Mouse (Mus musculus) lung, postnatal 0 days (tissue): ENCODE measurements at regions not wholly inside any gene's neighbourhood (a gene's known extent, or its start where the extent isn't known, plus 50 kb on each side); places are given as distances from the start of the nearest gene placed in this dataset.

Source experiments
- ATAC-seq: fragments of 200-750 bp; cut with Nextera tagmentation; 2 replicates; pipeline ENCODE4 v1.8.0; 2017; ENCODE audit warnings: moderate library complexity
- DNase-seq: peaks from one replicate; pipeline ENCODE4 v3.0.0-alpha.2; 2016; ENCODE audit warnings: low spot score
- H3K27ac ChIP-seq: fragments of 300-500 bp; sonication (generic); 2 replicates; pipeline ENCODE4 v1.5.1; 2014; ENCODE audit warnings: antibody characterized with exemption, mild to moderate bottlenecking, low read length, mixed read lengths
- H3K27me3 ChIP-seq: fragments of 300-500 bp; sonication (generic); replicated peaks from 2 replicates; pipeline ENCODE4 v1.6.1; 2014; ENCODE audit warnings: low read length, mixed read lengths; ENCODE audit not compliant: insufficient read depth
- H3K36me3 ChIP-seq: fragments of 300-500 bp; sonication (generic); 2 replicates; pipeline ENCODE4 v1.6.1; 2014; ENCODE audit warnings: low read length, mixed read lengths; ENCODE audit not compliant: insufficient read depth
- H3K4me1 ChIP-seq: fragments of 300-500 bp; sonication (generic); 2 replicates; pipeline ENCODE4 v1.6.1; 2014; ENCODE audit warnings: antibody characterized with exemption, low read depth, low read length, mixed read lengths; ENCODE audit not compliant: insufficient read depth
- H3K4me2 ChIP-seq: fragments of 300-500 bp; sonication (generic); replicated peaks from 2 replicates; pipeline ENCODE4 v1.6.1; 2014; ENCODE audit warnings: low read depth, mild to moderate bottlenecking, low read length, moderate library complexity, mixed read lengths
- H3K4me3 ChIP-seq: fragments of 300-500 bp; sonication (generic); 2 replicates; pipeline ENCODE4 v1.5.1; 2014; ENCODE audit warnings: low read depth, low read length
- H3K9ac ChIP-seq: fragments of 300-500 bp; sonication (generic); replicated peaks from 2 replicates; pipeline ENCODE4 v1.6.1; 2014; ENCODE audit warnings: low read depth, mild to moderate bottlenecking
- H3K9me3 ChIP-seq: fragments of 300-500 bp; sonication (generic); 2 replicates; pipeline ENCODE4 v1.6.1; 2016; ENCODE audit warnings: low read length, mixed read lengths
- CTCF ChIP-seq: IDR thresholded peaks from 2 replicates; pipeline ENCODE4 v1.5.1; 2016; ENCODE audit warnings: antibody characterized with exemption, mild to moderate bottlenecking
- EP300 ChIP-seq: IDR thresholded peaks from 2 replicates; pipeline ENCODE4 v1.6.1; 2016; ENCODE audit warnings: antibody characterized with exemption, mild to moderate bottlenecking, control low read depth
- WGBS: fragments of 180-500 bp; shearing (Covaris S2); extraction: QIAGEN DNeasy Blood & Tissue Kit; methylation state at CpG from one replicate; pipeline ENCODE4 v1.1.7; 2014; 5-methylcytosine and 5-hydroxymethylcytosine counted together

GRCm38 (mm10) chr2:54033277-54033676 is 52.1 kb downstream of the Rprm start:
- H3K9ac ChIP-seq, result no peak overlapping the region
- H3K4me3 ChIP-seq, result no peak overlapping the region
- H3K36me3 ChIP-seq, result no peaks in the 10 kb centered on the region
- no peak overlapping the region for H3K27ac ChIP-seq
- no peak overlapping the region for H3K4me2 ChIP-seq
- no peaks in the 10 kb centered on the region for H3K27me3 ChIP-seq
- WGBS, result 73% methylated on average over 4 of the region's 4 CpGs
- H3K4me1 ChIP-seq, result no peaks in the 10 kb centered on the region
- H3K9me3 ChIP-seq, result no peaks in the 10 kb centered on the region
- ATAC-seq (no peak), DNase-seq (no peak)
- TF ChIP-seq CTCF, result no peak
- TF ChIP-seq EP300, result no peak

GRCm38 (mm10) chr2:54028851-54029250 is 56.5 kb downstream of the Rprm start:
- H3K4me3 ChIP-seq, result no peak overlapping the region
- H3K4me1 ChIP-seq, result no peaks in the 10 kb centered on the region
- H3K36me3 ChIP-seq, result no peaks in the 10 kb centered on the region
- DNase-seq, result no peak
- H3K27ac ChIP-seq, result no peak overlapping the region
- no peak for ATAC-seq
- H3K4me2 ChIP-seq, result no peak overlapping the region
- WGBS, result 78% methylated on average over 2 of the region's 2 CpGs
- TF ChIP-seq CTCF (no peak), EP300 (no peak)
- H3K9ac ChIP-seq, result no peak overlapping the region
- no peaks in the 10 kb centered on the region for H3K9me3 ChIP-seq
- no peaks in the 10 kb centered on the region for H3K27me3 ChIP-seq

GRCm38 (mm10) chr2:54022708-54023107 is 62.6 kb downstream of the Rprm start:
- TF ChIP-seq CTCF (no peak), EP300 (peak; percentile 57; the same call in 1 of the 2 replicates)
- Histone ChIP-seq H3K27me3 (no peaks in the 10 kb centered on the region), H3K4me3 (no peak overlapping the region), H3K9me3 (no peaks in the 10 kb centered on the region), H3K36me3 (no peaks in the 10 kb centered on the region), H3K4me1 (no peaks in the 10 kb centered on the region; the same call in 1 of the 2 replicates), H3K27ac (no peak overlapping the region), H3K4me2 (no peak overlapping the region), H3K9ac (no peak overlapping the region)
- peak; percentile 58 for DNase-seq
- WGBS, result 46% methylated on average over 4 of the region's 4 CpGs
- peak; percentile 75; the same call in 1 of the 2 replicates for ATAC-seq

- Histone ChIP-seq H3K4me2 (no peak overlapping the region), H3K4me3 (no peak overlapping the region), H3K27ac (no peak overlapping the region), H3K9ac (no peak overlapping the region), H3K36me3 (no peaks in the 10 kb centered on the region), H3K27me3 (no peaks in the 10 kb centered on the region), H3K9me3 (no peaks in the 10 kb centered on the region), H3K4me1 (no peaks in the 10 kb centered on the region)
- DNase-seq (no peak), ATAC-seq (no peak)
- no peak for TF ChIP-seq CTCF
- 36% methylated on average over 2 of the region's 2 CpGs for WGBS
These were observed 95.2 kb downstream of the Rprm start for GRCm38 (mm10) chr2:53990157-53990556.

- no peak for ATAC-seq
These were observed 109.6 kb downstream of the Rprm start for GRCm38 (mm10) chr2:53975707-53976106.

GRCm38 (mm10) chr2:53960499-53960898 is 124.9 kb downstream of the Rprm start:
- ATAC-seq (no peak), DNase-seq (no peak)
- Histone ChIP-seq H3K4me3 (no peak overlapping the region), H3K9ac (no peak overlapping the region), H3K27me3 (no peaks in the 10 kb centered on the region), H3K27ac (no peak overlapping the region), H3K9me3 (no peaks in the 10 kb centered on the region), H3K4me1 (no peaks in the 10 kb centered on the region), H3K36me3 (no peaks in the 10 kb centered on the region), H3K4me2 (no peak overlapping the region)
- TF ChIP-seq EP300 (no peak), CTCF (no peak)
- WGBS, result 50% methylated on average over 1 of the region's 1 CpGs

More at GRCm38 (mm10) chr2:53975707-53976106, 109.6 kb downstream of the Rprm start:
- Histone ChIP-seq H3K27me3 (no peaks in the 10 kb centered on the region), H3K9ac (no peak overlapping the region), H3K36me3 (no peaks in the 10 kb centered on the region), H3K9me3 (no peaks in the 10 kb centered on the region), H3K4me2 (no peak overlapping the region), H3K4me3 (no peak overlapping the region), H3K27ac (no peak overlapping the region), H3K4me1 (no peaks in the 10 kb centered on the region)
- DNase-seq, result no peak
- no peak for TF ChIP-seq EP300
- TF ChIP-seq CTCF, result no peak
- 72% methylated on average over 4 of the region's 4 CpGs for WGBS

GRCm38 (mm10) chr2:53948237-53948636 is 137.1 kb downstream of the Rprm start:
- no peaks in the 10 kb centered on the region for H3K27me3 ChIP-seq
- H3K9me3 ChIP-seq, result no peaks in the 10 kb centered on the region
- DNase-seq (no peak), ATAC-seq (no peak)
- no peak overlapping the region for H3K4me2 ChIP-seq
- H3K36me3 ChIP-seq, result no peaks in the 10 kb centered on the region
- no peak overlapping the region for H3K27ac ChIP-seq
- H3K4me3 ChIP-seq, result no peak overlapping the region
- TF ChIP-seq CTCF (no peak), EP300 (no peak)
- WGBS, result 33% methylated on average over 2 of the region's 2 CpGs
- H3K9ac ChIP-seq, result no peak overlapping the region
- H3K4me1 ChIP-seq, result no peaks in the 10 kb centered on the region
